Comparison of ENCODE assay signal across 17 mouse cellular contexts in the genomic region with DNA sequence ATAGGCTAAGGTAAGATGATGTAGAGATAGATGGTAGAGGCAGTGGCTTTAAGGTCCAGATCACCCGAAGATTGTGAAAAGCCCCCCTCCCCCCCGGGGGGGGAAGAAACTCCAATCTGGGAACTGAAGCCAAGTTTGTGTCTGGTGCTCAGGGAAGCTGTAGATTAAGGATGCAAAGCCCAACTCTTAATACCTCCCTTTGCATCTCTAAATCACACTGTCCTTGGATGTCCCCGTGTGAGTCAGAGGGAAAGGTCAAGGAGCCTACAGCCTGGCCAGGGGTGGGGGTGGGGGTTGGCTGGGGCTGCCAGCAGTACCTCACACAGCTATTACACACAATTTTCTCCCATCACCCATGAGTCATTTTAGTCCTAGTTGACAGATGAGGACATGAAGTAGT.
"Had no signal": no experiment of that assay in that cellular context is flagged by ENCODE, and none has a peak within 500 bp of the region (broad histone marks: within the 10 kb centered on the region; RNA-seq: fewer than 3 reads in every experiment).

No protein-coding gene starts in this region.

- H3K4me2 ChIP-seq: limb, embryonic 12.5 days; liver, embryonic 13.5 days; neural tube, embryonic 12.5 days; stomach, embryonic 15.5 days had no signal

- H3K9ac ChIP-seq: limb, embryonic 12.5 days; liver, embryonic 13.5 days; liver, postnatal 0 days; neural tube, embryonic 12.5 days; stomach, embryonic 15.5 days had no signal

- H3K36me3 ChIP-seq: limb, embryonic 12.5 days; liver, embryonic 13.5 days; midbrain, embryonic 10.5 days; neural tube, embryonic 12.5 days; stomach, embryonic 15.5 days had no signal

- ATAC-seq: liver, postnatal 0 days had no signal

- H3K4me1 ChIP-seq: liver, embryonic 13.5 days; neural tube, embryonic 12.5 days had no signal

- DNase-seq: kidney, adult 9 months; kidney, postnatal 14 days; layer of hippocampus, adult 9-11 months; layer of hippocampus, postnatal 36 days; liver; liver, embryonic 13.5 days; liver, postnatal 0 days; lung, postnatal 36 days; midbrain, embryonic 14.5 days; retina, postnatal 1 day; thymus, adult 2 months; thymus, postnatal 25 days had no signal

- H3K9me3 ChIP-seq: limb, embryonic 12.5 days; liver, embryonic 13.5 days; neural tube, embryonic 12.5 days; stomach, embryonic 15.5 days had no signal

- H3K27me3 ChIP-seq: limb, embryonic 12.5 days; liver, embryonic 13.5 days; neural tube, embryonic 12.5 days; stomach, embryonic 15.5 days had no signal

- H3K4me3 ChIP-seq: limb, embryonic 12.5 days; liver, embryonic 13.5 days; midbrain, embryonic 10.5 days; myocyte; neural tube, embryonic 12.5 days; stomach, embryonic 15.5 days had no signal

- H3K27ac ChIP-seq: liver, embryonic 13.5 days; neural tube, embryonic 12.5 days; stomach, embryonic 15.5 days had no signal
